Mouse (Mus musculus): ENCODE measurements at regions not wholly inside any gene's neighbourhood (a gene's known extent, or its start where the extent isn't known, plus 50 kb on each side); places are given as distances from the start of the nearest gene placed in this dataset.
A peak's percentile ranks its signal among the peaks of the same experiment; 100 is the strongest.

DNA sequence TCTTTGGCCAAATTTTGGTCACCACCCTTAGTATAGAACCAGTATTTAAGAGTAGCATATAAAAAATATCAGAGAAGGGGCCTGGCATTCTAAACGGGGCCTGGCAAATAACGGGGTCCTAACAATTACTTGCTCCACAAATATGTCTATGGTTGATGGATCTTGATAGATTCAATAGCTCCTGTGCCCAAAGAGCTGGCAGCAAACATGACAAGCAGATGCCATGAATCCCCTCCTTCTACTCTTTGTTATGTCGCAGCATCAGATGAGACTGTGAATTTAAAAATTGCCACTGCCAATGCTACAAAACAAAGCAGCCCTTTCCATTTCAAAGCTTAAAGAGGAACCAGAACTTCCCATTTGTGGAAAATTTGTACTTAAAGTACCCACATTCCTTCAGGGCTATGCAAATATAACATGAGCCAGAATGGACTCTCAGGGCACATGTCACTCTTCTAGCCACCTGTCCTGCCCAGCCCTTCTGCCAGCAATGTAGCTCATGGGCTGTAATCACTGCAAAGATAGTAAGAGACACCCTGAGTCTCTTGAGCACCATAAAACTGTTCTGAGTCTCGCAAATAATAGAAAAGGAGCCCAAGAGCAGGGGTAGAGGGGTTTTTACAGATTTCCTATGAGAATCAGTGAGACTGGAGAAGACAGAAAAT lies 342.4 kb upstream of the Kirrel3 start:
- DNase-seq, result no peak

- DNase-seq, result no peak
Measured at GRCm38 (mm10) chr9:34155240-34156019, 330.3 kb upstream of the Kirrel3 start.

- DNase-seq, result no peak
Measured at GRCm38 (mm10) chr9:34156581-34156980, 329.1 kb upstream of the Kirrel3 start.

DNA sequence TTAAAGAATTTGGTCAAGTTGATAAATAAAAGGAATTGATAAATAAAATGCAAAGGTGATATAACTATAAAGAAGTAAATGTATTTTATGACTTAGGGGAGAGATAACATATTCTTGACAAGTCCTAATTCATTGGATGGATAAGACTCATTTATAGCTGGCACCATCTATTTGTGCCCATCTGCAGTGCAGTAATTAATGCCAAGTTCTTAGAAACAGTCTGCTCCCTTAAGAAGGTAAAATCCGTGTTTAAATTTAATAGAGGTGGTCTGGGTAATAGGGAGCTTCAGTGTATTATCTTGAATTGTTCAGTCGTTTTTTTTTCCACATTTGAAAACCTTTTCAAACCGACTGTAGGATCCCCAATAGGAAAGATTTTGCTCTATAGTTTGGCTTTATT lies 324.6 kb upstream of the Kirrel3 start:
- no peak for DNase-seq

GRCm38 (mm10) chr9:34186314-34186713 lies 299.4 kb upstream of the Kirrel3 start:
- no peak for DNase-seq

- no peak for DNase-seq
Measured at GRCm38 (mm10) chr9:34192542-34192941, 293.2 kb upstream of the Kirrel3 start.

DNA sequence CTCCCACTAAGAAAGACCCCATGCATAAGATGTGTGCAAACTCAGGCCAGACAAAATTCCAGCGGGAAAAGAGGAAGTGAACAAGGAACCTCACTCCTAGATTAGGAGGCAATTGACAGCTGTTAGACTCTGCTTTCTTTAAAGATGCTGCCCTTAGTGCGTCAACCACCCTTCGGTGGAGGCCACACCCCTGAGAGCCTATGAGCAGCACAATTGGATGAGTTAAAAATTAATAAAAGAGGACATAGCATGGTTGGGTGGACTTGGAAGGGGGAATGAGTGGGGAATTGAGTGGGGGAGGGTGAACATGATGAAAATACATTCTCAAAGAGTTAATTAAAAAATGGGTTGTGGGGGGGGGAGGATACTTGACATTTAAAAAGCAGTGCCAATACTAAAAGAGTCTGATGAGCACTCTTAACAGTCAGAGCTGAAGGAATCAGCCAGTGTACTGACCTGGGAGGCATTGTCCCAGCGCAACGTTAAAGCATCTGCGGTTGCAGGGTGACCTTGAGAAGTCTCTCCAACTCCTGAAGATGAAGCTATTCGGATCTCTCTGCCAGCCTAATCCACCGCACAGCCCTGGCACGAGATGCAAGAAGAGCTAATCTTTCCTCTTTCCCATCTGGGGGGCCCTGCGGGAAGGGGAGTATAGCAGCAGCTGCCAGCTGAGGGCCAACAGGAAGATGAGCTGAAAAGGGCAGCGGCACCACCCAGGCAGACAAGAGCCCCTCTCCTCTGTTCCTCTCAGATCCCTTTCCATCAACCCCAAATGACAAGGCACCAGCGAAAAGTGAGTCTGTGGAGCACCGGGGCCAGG lies 283.4 kb upstream of the Kirrel3 start:
- DNase-seq, result no peak

GRCm38 (mm10) chr9:34202942-34203551 lies 282.6 kb upstream of the Kirrel3 start:
- DNase-seq, result no peak

GRCm38 (mm10) chr9:34203624-34204365 lies 281.9 kb upstream of the Kirrel3 start:
- no peak for DNase-seq

GRCm38 (mm10) chr9:34204479-34204878 lies 281.2 kb upstream of the Kirrel3 start:
- DNase-seq, result no peak

DNA sequence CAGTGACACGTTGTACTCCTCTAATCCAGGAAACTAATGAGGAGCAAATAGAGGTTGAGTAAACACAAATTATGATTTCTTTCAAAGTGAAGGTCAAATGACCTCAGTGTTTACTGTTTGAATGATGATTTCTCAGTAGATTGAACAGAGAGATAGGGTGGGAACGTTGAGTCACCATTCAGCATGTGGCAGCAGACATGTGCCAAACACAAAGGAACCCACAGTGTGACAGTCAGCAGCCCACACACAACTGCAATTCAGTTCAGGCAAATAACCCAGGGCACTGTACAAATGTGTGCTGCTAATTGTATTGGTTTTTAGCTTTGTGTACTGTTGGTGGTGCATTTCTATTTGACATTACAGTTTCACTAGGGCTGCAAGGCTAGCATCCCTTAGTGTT lies 254.1 kb upstream of the Kirrel3 start:
- DNase-seq, result no peak

DNA sequence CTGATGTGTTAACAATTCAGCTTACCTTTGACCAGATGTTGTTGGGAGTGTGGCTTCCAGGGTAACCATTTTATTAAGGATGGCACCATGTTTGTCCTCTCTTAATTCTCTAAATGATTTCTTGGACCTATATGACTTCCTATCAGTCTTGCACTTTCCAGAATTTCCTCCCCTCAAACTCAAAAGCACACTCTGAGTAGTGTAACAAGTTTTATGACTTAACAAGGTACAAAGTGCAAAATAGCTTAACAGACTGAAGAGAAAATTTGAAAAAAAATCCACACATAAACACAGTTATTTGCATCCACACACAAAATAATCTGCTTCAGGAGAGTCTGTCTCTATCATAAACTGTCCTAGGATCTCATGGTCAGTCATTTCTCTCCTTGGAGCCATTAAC lies 251.0 kb upstream of the Kirrel3 start:
- DNase-seq, result no peak

DNA sequence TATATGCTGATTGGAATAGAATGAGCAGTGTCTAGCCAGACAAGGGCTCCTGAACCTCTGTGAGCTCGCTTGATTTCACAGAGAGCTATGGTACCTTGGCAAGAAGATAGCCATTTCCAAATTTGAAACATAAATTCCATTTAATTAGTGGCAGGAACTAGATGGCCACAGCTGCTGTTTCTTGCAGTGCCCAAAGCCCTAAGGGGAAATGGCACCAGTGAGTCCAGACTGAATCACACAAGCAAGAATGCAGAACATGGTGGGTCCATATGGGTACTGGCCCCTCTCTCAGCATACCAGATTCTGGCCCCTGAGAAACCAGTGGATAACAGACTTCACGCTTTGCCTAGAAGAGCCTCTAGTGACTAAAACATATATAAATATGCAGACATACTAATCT lies 246.2 kb upstream of the Kirrel3 start:
- DNase-seq, result no peak

DNA sequence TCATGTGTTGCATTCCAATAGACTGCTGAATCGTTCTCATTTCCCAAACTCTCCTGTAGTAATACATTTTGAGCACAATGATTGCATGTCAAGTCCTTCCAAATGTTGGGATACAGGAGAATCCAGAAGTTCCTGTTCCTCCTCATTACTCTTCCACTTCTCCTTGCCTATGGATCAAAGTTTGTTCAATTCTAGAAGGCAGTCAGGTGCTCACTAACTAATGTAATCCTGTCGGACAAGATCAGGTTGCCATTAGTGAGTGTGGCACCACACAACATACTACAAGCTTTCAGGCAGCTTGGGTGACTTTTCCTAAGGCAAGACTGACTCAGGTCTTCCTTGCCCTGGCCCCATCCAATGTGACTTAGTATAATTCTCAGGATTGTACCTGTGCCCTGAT lies 242.0 kb upstream of the Kirrel3 start:
- DNase-seq, result no peak

GRCm38 (mm10) chr9:34244576-34244975 lies 241.1 kb upstream of the Kirrel3 start:
- DNase-seq, result peak; percentile 65

- no peak for DNase-seq
Measured at GRCm38 (mm10) chr9:34252796-34253195, 232.9 kb upstream of the Kirrel3 start.

DNA sequence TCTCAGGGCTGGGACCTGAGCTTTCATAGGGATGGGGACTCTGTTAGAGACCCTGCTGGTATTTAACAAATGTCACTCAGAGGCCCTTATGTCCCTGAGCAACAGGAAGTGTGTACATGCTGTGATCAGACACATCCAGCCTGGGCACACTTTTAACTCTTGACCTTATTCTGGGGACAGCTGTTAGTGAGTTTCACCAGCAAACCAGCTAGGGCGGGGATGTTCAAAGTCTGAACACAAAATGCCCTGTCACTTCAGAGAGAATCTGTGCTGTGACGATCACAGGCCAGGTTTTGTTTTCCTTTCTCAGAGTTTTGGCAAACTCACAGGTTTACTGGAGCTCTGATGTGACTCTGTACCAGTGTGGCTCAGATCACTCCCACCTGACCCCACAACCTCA lies 227.2 kb upstream of the Kirrel3 start:
- DNase-seq, result no peak

- no peak for DNase-seq
Measured at GRCm38 (mm10) chr9:34278068-34278467, 207.6 kb upstream of the Kirrel3 start.

DNA sequence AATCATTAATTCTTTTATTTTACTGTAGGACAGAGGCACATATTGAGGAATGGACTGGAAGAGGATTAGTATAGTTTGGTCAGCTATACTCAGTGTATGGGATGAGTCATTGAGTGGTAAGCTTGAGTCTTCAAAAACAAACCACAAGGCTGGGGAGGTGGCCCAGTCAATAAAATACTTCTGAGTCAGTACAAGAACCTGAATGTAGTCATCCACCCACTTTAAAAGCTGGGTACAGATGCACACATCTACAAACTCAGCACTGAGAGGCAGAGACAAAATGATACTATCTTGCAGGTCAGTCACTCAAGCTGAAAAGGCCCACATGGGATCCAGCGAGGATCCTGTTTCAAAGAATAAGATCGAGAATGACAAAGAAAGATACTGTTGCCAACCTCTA lies 206.3 kb upstream of the Kirrel3 start:
- no peak for DNase-seq

- no peak for DNase-seq
Measured at GRCm38 (mm10) chr9:34279906-34280305, 205.8 kb upstream of the Kirrel3 start.

- DNase-seq, result no peak
Measured at GRCm38 (mm10) chr9:34280311-34281208, 205.1 kb upstream of the Kirrel3 start.

Measured in cerebellum, adult 11-12 months (tissue).